Mouse (Mus musculus) limb, embryonic 15.5 days (tissue): ENCODE measurements around the gene Gpx3. TPM values are rescaled to one million over a fixed set of nuclear protein-coding genes. Genes with fewer than 3 reads are reported as not detected.

Source experiments
- ATAC-seq: fragments of 200-750 bp; cut with Nextera tagmentation; 2 replicates; pipeline ENCODE4 v1.8.0; 2017; ENCODE audit warnings: low read depth, moderate TSS enrichment; ENCODE audit not compliant: insufficient number of reproducible peaks, low FRiP score, low TSS enrichment
- H3K27ac ChIP-seq: fragments of 300-500 bp; sonication (generic); 2 replicates; pipeline ENCODE4 v1.5.1; 2015; ENCODE audit warnings: moderate library complexity, mild to moderate bottlenecking, inconsistent platforms
- H3K27me3 ChIP-seq: fragments of 300-500 bp; sonication (generic); 2 replicates; pipeline ENCODE4 v1.6.1; 2015; ENCODE audit warnings: inconsistent platforms
- H3K36me3 ChIP-seq: fragments of 300-500 bp; sonication (generic); 2 replicates; pipeline ENCODE4 v1.6.1; 2015; ENCODE audit warnings: inconsistent platforms
- H3K4me1 ChIP-seq: fragments of 300-500 bp; sonication (generic); 2 replicates; pipeline ENCODE4 v1.6.1; 2015; ENCODE audit warnings: inconsistent platforms
- H3K4me2 ChIP-seq: fragments of 300-500 bp; sonication (generic); 2 replicates; pipeline ENCODE4 v1.6.1; 2015; ENCODE audit warnings: mild to moderate bottlenecking, inconsistent platforms
- H3K4me3 ChIP-seq: fragments of 300-500 bp; sonication (generic); 2 replicates; pipeline ENCODE4 v1.5.1; 2015; ENCODE audit warnings: mild to moderate bottlenecking, inconsistent platforms
- H3K9ac ChIP-seq: fragments of 300-500 bp; sonication (generic); 2 replicates; pipeline ENCODE4 v1.6.1; 2015; ENCODE audit warnings: inconsistent platforms
- H3K9me3 ChIP-seq: fragments of 300-500 bp; sonication (generic); 2 replicates; pipeline ENCODE4 v1.6.1; 2016; ENCODE audit warnings: inconsistent platforms
- WGBS: fragments of 180-500 bp; shearing (Covaris S2); methylation state at CpG from one replicate; pipeline ENCODE4 v1.1.7; 2015; 5-methylcytosine and 5-hydroxymethylcytosine counted together
- polyA plus RNA-seq: library from polyadenylated mRNA; unstranded; fragments of >200 nt; fragmentation: Nextera tagmentation; extraction: Ambion mirVana; gene quantifications from 2 replicates; pipeline ENCODE4 v1.2.1, GENCODE M21; 2015

The Gpx3 gene
- polyA plus RNA-seq, 1 experiment from 2014 or later = 379 TPM

DNA sequence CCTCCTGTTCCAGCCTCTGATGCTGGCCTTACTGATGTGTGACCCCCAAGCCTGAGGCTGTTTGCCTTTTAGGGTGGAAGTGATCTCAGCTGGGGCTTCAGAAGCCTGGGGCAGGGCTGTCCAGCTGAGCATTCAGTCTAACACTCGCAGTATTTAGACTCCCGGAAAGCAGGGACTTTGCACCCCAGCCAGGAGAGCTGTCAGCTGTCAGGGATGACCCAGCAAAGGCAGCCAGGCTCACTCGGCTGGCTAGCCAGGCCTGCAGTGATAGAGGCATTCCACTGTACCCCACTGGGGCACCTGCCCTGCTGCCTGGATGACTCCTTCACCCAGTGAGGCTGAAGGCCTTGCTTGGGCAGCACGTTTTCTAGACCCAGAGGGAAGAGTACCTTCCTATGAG is 3.7 kb downstream of the Gpx3 start:
- H3K27ac ChIP-seq = no peak overlapping the region
- 0 out of 2 replicates have a peak, but pooled peaks cover 2% of the 10 kb centered on the region for H3K27me3 ChIP-seq
- no peak overlapping the region for H3K4me2 ChIP-seq
- no peaks in the 10 kb centered on the region for H3K9me3 ChIP-seq
- peaks cover 13% of the 10 kb centered on the region for H3K4me1 ChIP-seq
- WGBS = 64% methylated on average over 4 of the region's 4 CpGs
- H3K9ac ChIP-seq = no peak overlapping the region
- H3K4me3 ChIP-seq = no peak overlapping the region
- ATAC-seq = no peak
- peaks cover 26% of the 10 kb centered on the region; the same call in 1 of the 2 replicates for H3K36me3 ChIP-seq

DNA sequence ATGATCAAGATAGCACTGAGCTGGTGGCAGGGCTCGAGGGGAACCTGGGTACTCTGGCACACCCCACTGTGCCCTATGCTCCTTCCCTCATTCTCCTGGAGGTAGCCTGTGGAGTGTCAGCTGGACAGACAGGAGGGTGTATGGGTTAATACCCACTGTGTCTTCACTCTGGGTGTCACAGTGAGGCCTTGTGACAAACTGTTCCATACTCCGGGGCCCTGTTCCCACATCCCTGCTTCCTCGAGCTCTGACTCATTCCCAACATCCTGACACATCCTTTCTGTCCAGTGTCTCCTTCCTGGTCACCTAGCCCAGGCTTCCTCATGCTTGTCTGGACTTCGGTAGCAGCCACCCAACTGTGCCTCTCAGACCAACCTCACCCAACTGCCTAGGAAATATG is 4.2 kb downstream of the Gpx3 start:
- Histone ChIP-seq H3K9me3 (no peaks in the 10 kb centered on the region), H3K27ac (no peak overlapping the region), H3K4me2 (no peak overlapping the region), H3K27me3 (0 out of 2 replicates have a peak, but pooled peaks cover 2% of the 10 kb centered on the region), H3K9ac (no peak overlapping the region), H3K36me3 (peaks cover 31% of the 10 kb centered on the region; the same call in 1 of the 2 replicates), H3K4me1 (peaks cover 13% of the 10 kb centered on the region), H3K4me3 (no peak overlapping the region)
- ATAC-seq = no peak
- 74% methylated on average over 4 of the region's 4 CpGs for WGBS

DNA sequence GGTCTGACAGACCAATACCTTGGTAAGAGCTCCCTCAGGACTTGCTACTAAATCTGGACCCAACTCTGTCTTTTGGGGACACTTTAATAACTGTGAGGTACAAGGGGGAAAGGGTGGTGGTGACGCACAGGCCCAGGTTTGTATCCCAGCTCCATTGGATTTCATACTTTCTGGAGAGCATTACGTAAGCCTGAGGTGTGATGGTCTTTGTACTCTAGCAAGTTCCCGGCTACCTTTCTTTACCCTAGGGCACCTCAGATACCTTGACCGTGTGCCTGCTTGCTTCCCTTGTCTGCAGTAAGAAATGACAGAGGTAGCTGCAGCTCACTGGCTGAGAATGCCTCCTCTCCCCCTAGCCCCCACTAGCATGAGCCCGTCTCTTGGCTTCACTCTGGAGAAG is 5.0 kb downstream of the Gpx3 start:
- H3K4me3 ChIP-seq = no peak overlapping the region
- H3K9me3 ChIP-seq = no peaks in the 10 kb centered on the region
- 0 out of 2 replicates have a peak, but pooled peaks cover 2% of the 10 kb centered on the region for H3K27me3 ChIP-seq
- no peak for ATAC-seq
- H3K27ac ChIP-seq = no peak overlapping the region
- H3K4me1 ChIP-seq = peaks cover 12% of the 10 kb centered on the region
- H3K4me2 ChIP-seq = no peak overlapping the region
- 82% methylated on average over 5 of the region's 5 CpGs for whole genome bisulfite sequencing
- H3K9ac ChIP-seq = no peak overlapping the region
- H3K36me3 ChIP-seq = peaks cover 37% of the 10 kb centered on the region; the same call in 1 of the 2 replicates

DNA sequence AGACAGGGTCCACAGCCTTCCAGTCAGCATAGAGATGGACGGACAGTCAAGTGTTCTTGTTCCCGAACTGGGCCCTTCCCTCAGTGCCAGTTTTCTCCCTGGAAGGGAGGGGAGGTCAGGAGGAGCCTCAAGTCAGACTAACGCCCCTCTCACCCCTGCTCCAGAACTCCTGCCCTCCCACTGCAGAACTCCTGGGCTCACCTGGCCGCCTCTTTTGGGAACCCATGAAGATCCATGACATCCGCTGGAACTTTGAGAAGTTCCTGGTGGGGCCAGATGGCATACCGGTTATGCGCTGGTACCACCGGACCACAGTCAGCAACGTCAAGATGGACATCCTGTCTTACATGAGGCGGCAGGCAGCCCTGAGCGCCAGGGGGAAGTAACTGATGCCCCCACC is 7.0 kb downstream of the Gpx3 start:
- Histone ChIP-seq H3K4me1 (no peaks in the 10 kb centered on the region), H3K27ac (no peak overlapping the region), H3K27me3 (no peaks in the 10 kb centered on the region), H3K9ac (no peak overlapping the region), H3K4me3 (no peak overlapping the region), H3K36me3 (peaks cover 54% of the 10 kb centered on the region), H3K4me2 (no peak overlapping the region), H3K9me3 (no peaks in the 10 kb centered on the region)
- 92% methylated on average over 11 of the region's 11 CpGs for WGBS
- no peak for ATAC-seq

DNA sequence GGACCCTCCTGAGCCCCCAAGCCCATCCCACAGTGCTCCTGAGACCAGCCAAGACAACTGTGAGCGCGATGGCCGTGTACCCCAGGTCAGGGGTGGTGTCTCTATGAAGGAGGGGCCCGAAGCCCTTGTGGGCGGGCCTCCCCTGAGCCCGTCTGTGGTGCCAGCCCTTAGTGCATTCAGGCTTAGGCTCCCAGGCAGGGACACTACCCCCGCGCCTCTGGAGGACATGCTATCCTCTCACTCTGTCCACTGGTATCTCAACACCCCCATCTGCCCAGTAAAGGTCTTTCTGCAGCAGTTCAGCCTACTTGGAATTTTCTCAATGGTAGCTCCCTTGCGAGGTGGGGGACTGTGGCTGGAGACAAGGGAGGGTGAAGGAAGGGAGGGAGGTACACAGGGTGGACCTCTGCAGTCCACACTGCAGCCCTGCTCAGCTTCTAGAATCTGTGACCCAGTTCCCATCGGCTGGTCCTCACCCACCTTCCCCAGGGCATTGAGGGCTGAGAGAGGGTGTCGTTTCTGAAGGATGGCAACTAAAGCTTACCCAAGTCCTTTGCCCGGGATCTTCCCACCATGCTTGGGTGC is 7.9 kb downstream of the Gpx3 start:
- WGBS = 89% methylated on average over 12 of the region's 12 CpGs
- no peaks in the 10 kb centered on the region for H3K9me3 ChIP-seq
- no peak overlapping the region for H3K4me3 ChIP-seq
- no peak overlapping the region for H3K4me2 ChIP-seq
- no peak overlapping the region for H3K27ac ChIP-seq
- no peak overlapping the region for H3K9ac ChIP-seq
- no peak for ATAC-seq
- H3K4me1 ChIP-seq = no peaks in the 10 kb centered on the region
- H3K27me3 ChIP-seq = no peaks in the 10 kb centered on the region
- H3K36me3 ChIP-seq = peaks cover 63% of the 10 kb centered on the region

DNA sequence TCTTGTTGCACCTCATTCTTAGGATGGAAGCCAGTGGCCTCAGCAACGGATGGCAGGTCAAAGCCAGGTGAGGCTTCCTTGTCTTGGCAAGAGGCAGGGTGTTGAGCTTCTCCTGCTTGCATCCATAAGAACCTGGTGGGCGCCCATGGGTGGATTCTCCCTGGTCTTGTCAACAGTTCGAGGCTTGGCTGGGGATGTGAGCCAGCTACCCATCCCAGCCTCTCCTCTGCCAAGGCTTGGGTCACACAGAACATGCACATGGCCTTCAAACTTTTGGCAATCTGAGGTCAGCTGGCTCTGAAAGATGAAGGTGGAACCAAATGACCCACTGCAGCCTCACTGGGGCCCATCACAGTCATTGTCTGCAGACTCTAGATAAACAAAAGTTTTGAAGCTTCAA is 8.9 kb downstream of the Gpx3 start:
- no peak overlapping the region for H3K4me3 ChIP-seq
- H3K4me2 ChIP-seq = no peak overlapping the region
- WGBS = 91% methylated on average over 3 of the region's 3 CpGs
- no peaks in the 10 kb centered on the region for H3K4me1 ChIP-seq
- no peaks in the 10 kb centered on the region for H3K9me3 ChIP-seq
- H3K27ac ChIP-seq = no peak overlapping the region
- H3K27me3 ChIP-seq = no peaks in the 10 kb centered on the region
- ATAC-seq = no peak
- H3K36me3 ChIP-seq = peaks cover 73% of the 10 kb centered on the region
- H3K9ac ChIP-seq = no peak overlapping the region

- H3K27me3 ChIP-seq = no peaks in the 10 kb centered on the region
- H3K27ac ChIP-seq = no peak overlapping the region
- WGBS = 89% methylated on average over 7 of the region's 7 CpGs
- no peaks in the 10 kb centered on the region for H3K9me3 ChIP-seq
- H3K4me2 ChIP-seq = no peak overlapping the region
- ATAC-seq = no peak
- H3K4me1 ChIP-seq = no peaks in the 10 kb centered on the region
- no peak overlapping the region for H3K9ac ChIP-seq
- no peak overlapping the region for H3K4me3 ChIP-seq
- peaks cover 80% of the 10 kb centered on the region for H3K36me3 ChIP-seq
Observed at GRCm38 (mm10) chr11:54911671-54912502, 9.6 kb downstream of the Gpx3 start.

GRCm38 (mm10) chr11:54912503-54913316 is 10.5 kb downstream of the Gpx3 start:
- peaks cover 88% of the 10 kb centered on the region for H3K36me3 ChIP-seq
- no peak for ATAC-seq
- 87% methylated on average over 9 of the region's 9 CpGs for WGBS

DNA sequence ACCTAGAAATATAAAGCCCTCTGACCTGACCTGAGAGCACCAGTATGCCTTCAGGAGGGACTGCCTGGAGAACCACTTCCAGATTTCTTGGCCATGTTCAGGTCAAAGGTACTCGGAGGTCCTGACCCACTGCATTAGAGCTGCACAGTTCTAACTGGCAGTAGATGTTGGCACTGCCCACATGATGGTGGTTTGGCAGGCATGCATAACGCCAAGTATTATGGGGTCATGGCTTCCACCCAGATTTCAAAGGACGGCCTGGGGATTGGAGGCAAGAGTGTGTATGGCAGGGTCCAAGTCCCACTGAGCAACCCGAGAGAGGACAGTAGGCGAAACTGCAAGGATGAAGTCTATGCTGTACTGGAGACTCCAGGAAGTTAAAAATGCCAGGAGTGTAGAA is 11.6 kb downstream of the Gpx3 start:
- no peak for ATAC-seq
- Histone ChIP-seq H3K4me1 (no peaks in the 10 kb centered on the region), H3K27ac (no peak overlapping the region), H3K4me3 (no peak overlapping the region), H3K4me2 (no peak overlapping the region), H3K9ac (no peak overlapping the region), H3K36me3 (peaks cover 91% of the 10 kb centered on the region), H3K9me3 (no peaks in the 10 kb centered on the region), H3K27me3 (no peaks in the 10 kb centered on the region)
- 88% methylated on average over 5 of the region's 5 CpGs for WGBS

More at GRCm38 (mm10) chr11:54912503-54913316, 10.5 kb downstream of the Gpx3 start:
- no peaks in the 10 kb centered on the region for H3K9me3 ChIP-seq
- no peak overlapping the region for H3K4me3 ChIP-seq
- H3K27me3 ChIP-seq = no peaks in the 10 kb centered on the region
- no peak overlapping the region for H3K27ac ChIP-seq
- H3K4me1 ChIP-seq = no peaks in the 10 kb centered on the region
- no peak overlapping the region for H3K9ac ChIP-seq
- no peak overlapping the region for H3K4me2 ChIP-seq

DNA sequence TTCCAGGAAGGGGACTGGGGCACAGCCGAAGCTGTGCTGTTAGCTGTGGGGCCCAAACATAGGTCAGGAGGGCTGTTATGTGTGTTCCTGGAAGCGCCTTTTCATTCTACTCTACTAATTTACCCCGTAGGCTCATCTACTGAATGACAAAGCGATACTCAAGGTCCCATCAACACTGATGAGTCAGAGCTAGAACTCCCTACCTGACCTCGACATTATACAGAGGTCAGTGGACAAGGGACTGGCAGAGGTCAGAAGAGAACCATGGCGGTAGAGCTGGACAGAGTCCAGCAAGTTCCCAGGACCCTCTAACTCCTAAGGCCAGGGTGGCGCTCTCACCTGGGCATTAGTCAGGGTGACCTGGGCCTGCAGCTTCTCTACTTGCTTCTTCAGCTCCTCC is 15.2 kb downstream of the Gpx3 start:
- 95% methylated on average over 7 of the region's 7 CpGs for WGBS
- Histone ChIP-seq H3K4me2 (no peak overlapping the region), H3K36me3 (peaks cover 94% of the 10 kb centered on the region), H3K9me3 (no peaks in the 10 kb centered on the region), H3K4me1 (no peaks in the 10 kb centered on the region), H3K27ac (no peak overlapping the region), H3K27me3 (no peaks in the 10 kb centered on the region), H3K9ac (no peak overlapping the region), H3K4me3 (no peak overlapping the region)
- ATAC-seq = no peak

GRCm38 (mm10) chr11:54918273-54918672 is 16.0 kb downstream of the Gpx3 start:
- Histone ChIP-seq H3K9ac (no peak overlapping the region), H3K27ac (no peak overlapping the region), H3K4me2 (no peak overlapping the region), H3K4me3 (no peak overlapping the region), H3K27me3 (no peaks in the 10 kb centered on the region), H3K36me3 (peaks cover 94% of the 10 kb centered on the region), H3K4me1 (no peaks in the 10 kb centered on the region), H3K9me3 (no peaks in the 10 kb centered on the region)
- WGBS = 90% methylated on average over 4 of the region's 4 CpGs
- no peak for ATAC-seq
